Mouse (Mus musculus): Measurements from ENCODE around the gene Tnpo1.
A peak's percentile ranks its signal among the peaks of the same experiment; 100 is the strongest.
"Not testable (repeated sequence)": the region's sequence is repeated elsewhere in the genome, so short reads cannot be mapped to it uniquely, and the experiment has no call there.

Tnpo1 gene

DNA sequence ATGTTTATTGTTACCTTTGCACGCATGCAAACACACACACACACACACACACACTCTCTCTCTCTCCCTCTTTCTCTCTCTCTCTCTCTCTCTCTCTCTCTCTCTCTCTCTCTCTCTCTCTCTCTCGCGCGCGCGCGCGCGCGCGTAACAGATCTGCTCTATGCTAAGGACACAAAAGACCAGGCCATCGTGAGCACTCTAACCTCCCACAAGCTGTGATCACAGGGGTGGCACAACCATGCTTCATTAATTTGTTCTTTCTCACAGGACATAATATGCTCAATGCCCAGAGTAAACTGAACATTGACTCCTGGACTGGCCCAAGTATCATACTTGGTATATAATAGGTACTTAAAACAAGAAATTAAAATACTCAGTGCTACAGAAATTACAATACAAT, 37.0 kb downstream of the Tnpo1 start:
- DNase-seq (ENCODE audit: low spot score in 2 of 2), result no peak

DNA sequence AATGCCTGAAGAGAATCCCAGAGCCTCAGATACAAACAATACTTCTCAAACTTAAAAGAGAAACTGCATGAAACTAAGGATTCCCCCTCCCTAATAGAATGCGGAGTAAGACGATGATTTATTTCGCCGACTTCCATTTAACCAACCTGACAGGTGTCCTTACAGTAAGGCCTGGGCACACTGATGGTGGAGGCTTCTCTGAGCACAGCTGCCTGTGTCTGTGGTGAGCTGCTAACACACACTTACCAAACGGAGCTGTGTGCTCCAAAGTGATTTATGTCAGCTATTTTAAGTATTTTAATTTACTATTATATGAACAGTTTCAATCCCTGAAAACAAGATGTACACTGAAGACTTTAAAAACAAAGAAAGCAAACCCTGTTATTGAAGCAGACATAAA, 42.4 kb downstream of the Tnpo1 start:
- no peak for DNase-seq (ENCODE audit: low spot score in 2 of 2)

DNA sequence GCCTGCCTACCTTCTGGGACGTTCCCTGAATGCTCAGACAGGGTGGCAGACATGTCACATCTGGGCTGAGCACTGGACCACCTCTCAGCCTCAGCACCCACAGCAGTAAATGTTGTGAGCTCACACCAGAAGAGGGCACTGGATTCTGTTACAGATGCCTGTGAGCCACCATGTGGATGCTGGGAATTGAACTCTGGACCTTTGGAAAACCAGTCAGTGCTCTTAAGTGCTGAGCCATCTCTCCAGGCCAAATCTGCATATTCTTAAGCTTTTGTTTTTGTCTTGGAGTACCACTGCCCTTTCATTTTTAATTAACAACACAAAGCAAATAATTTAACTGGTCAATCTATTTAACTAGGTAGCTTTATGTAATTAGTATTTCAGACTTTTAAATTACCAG, 44.2 kb downstream of the Tnpo1 start:
- DNase-seq (ENCODE audit: low spot score in 2 of 2), result no peak

DNA sequence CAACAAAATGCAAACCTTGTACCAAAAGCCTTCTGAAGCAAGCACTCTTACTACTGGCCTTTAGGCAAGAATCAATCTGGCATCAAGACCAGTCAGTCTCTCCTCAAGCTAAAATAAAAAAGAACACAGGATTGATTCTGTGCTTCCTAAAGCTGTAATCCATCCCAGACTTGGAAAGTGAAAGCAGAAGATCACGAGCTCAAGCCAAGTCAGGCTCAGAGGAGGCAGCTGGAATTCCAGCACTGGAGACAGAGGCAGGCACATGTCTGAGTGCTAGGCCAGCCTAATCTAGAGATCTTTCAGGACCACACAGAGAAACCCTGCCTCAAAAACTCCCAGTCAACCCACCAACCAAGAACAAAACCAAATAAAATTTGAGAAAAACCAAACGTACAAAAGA, 45.8 kb downstream of the Tnpo1 start:
- DNase-seq (ENCODE audit: low spot score in 2 of 2), result no peak

DNA sequence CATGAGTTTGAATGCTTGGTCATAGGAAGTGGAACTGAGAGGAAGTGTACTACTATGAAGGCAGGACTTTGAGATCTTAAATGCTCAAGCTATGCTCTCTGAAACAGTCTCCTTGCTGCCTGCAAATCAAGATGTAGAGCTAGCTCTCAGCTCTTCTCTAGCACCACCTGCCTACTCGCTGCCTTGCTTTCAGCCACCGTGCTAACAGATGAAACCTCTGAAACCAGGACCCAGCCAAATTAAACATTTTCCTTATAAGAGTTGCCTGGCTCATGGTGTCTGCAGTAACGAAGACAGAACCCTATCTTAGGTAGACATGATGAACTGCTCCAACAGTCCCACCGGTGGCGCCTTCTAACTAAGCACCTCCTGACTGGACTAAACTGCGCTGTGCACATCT, 46.8 kb downstream of the Tnpo1 start:
- DNase-seq (ENCODE audit: low spot score in 2 of 2), result no peak

DNA sequence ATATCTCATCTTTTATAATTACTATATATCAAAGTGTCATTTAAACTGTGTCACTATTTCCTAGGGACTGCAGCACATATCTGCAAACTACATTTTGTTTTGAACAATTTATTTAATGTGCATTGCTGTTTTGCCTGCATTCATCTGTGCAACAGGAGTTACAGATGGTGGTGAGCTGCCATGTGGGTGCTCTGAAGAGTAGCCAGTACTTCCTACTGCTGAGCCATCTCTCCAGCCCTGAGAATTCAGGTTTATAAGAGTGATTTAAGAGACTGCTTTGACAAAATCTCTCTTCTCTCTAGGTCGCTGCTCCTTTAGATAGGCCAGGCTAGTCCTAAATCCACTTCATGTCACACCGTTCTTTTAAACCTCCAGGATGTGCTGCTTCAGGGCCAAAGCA, 49.0 kb downstream of the Tnpo1 start:
- DNase-seq (ENCODE audit: low spot score in 2 of 2), result no peak

DNA sequence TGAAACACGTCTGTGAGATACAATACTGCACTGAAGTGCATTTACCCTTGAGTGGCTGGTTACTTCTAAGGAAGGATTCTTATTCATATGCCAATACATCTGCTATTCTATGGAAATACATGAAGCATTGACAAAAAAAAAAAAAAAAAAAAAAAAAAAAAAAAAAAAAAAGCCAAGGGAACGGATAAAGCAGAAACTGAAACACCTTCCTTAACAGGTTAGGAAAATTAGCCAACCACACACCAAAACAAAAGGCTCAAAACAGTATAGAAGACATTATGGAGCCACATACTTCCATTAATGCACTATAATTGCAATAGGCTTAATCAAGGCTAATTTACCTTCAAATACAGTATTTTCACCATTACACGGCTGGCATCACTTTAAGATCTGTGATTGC, 51.5 kb downstream of the Tnpo1 start:
- DNase-seq (ENCODE audit: low spot score in 2 of 2), result no peak

DNA sequence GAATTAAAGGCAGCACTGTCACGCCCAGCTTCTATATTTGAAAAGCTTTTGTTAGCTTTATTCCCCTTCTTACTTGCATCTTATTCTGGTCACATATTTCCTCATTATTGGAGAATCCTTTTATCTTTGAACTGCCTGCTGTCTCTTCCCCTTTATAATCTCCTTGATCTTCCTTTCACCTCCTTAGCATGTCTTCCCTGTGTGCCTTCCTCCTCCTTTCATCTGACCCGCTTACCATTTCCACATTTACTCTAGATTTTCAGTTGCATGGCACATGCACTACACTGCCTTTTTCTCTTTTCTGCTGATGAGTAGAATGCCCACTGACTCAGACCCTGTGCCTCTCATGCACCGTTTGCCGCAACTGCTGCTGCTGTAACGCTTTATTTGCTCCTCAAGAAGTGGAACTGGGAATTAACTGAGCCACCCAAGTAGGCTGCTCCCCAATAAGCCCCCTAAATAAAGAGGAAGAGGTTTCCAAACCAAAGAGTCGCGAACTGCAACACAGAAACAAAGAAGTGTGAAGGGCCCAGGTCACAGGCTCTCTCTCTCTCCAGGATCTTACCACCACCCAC, 53.8 kb downstream of the Tnpo1 start:
- no peak for DNase-seq (ENCODE audit: low spot score in 2 of 2)

DNA sequence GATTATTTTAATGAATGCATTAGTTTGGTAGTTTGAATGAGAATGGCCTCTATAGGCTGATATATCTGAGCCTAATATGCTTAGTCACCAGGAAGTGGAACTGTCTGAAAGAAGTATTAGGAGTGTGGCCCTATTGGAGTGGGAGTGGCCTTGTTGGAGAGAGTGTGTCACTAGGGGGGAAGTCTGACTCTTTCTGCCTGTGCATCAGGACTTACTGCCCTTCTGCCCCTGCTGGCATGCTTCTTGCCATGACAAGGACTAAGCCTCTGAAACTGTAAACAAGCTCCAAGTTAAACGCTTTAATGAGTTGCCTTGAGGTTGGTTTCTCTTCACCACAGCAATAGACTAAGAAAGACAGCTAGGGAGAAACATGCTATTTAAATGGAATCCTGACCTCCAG, 54.9 kb downstream of the Tnpo1 start:
- DNase-seq (ENCODE audit: low spot score in 2 of 2), result no peak

DNA sequence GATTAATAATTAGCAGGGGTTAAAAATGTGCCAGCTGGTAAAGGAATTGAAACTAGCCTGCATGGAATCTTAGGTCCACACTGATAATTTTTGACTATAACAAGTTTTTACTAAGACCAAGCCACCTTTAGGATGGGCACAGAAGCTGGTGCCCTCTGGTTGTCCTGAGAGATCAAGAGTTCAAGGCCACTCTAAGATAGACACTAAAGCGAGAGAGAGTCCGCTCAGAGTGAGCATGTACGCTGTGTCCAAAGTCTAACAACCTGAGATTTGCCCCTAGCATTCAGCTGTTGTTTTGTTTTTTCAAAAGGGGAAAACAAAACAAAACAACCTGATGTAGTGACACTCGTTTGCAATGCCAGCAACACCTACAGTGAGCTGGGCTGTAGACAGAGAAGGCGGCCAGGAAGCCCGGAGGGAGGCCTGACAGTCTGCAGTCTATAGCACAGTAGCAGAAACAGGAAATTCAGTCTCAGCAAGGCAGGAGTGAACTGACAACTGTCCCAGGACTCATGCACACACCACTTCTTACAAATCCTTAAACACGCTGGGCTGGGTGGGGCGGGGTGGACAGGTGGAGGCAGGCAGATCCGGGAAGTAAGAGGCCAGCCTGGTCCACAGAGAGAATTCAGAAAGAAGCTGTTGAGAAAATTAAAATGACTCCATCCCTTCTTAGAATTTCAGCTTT, 57.8 kb downstream of the Tnpo1 start:
- no peak for DNase-seq (ENCODE audit: low spot score in 2 of 2)

DNA sequence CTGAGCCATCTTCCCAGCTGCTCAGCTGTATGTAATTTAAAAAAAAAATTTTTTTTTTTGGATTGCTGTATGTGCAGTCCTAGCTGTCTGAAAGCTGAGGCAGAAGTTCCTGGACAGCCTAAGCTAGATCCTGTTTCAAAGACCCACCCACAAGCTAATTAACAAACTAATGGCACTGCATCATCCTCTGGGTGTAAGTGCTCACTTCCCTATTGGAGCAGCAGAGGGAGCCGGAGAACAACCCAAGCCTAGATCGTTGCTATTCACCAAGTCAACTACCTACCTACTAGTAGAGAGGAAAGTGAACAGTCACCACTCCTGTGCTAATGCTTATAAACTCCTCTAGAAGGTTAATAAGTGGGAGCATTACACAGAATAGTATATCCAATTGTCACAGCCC, 58.4 kb downstream of the Tnpo1 start:
- peak in 1 of 2 experiments; percentile 31 for DNase-seq (ENCODE audit: low spot score in 2 of 2)

DNA sequence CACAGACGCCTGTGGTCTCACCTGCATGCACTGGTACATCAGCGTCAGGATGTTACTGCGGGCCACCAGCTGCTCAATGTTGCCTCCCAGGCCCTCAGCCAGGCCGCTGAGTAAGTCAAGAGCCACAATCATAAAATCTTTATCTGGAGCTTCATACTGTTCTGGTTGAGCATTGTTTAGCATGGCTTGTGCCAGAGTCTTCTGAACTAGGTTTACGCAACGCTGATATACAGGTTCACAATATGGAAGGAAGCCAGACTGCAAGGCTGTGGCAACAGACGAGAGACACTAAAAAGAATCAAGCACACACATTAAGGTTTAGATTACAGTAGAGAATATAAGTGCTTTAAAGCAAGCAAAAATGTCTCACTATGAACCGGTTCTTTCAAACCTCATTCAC, 70.9 kb downstream of the Tnpo1 start:
- no peak for DNase-seq (ENCODE audit: low spot score in 2 of 2)

DNA sequence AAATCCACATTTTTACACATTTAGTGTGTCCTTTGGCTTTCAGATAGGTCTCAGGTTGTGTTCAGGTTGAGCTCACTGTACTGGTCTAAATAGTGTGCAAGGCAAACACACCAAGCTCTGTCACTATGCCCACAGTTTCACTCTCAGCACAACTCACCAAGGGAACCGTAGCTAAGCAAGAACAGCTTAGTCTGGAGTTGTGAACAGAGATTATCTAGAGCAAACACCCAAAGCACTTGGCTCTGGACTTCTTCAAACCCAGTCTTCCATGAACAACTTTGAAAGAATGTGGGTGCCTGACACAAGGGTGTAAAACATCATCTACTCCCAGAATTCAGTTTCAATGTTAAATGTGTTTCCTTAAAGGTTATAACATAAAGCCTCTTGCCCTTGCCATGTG, 80.4 kb downstream of the Tnpo1 start:
- DNase-seq (ENCODE audit: low spot score in 2 of 2), result no peak

DNA sequence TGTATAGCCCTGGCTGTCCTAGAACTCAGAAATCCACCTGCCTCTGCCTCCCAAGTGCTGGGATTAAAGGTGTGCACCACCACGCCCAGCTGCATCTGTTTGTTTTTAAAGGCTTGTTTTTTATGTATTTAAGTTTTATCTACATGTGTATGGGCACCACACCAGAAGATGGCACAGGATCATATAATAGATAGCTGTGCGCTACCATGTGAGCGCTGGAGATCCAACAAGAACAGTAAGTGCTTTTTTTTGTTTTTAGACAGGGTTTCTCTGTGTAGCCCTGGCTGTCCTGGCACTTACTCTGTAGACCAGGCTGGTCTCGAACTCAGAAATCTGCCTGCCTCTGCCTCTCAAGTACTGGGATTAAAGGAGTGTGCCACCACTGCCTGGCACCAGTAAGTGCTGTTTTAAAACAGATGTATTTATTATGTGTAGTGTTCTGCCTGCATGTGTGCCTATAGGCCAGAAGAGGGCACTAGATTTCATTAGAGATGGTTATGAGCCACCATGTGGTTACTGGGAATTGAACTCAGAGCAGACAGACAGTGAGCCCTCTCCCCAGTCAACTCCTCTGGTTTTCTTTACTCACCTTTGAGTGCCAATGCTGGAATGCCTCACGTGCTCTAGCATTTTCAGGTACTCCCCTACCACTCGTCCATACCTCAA, 89.6 kb downstream of the Tnpo1 start:
- DNase-seq (ENCODE audit: low spot score in 2 of 2), result no peak

DNA sequence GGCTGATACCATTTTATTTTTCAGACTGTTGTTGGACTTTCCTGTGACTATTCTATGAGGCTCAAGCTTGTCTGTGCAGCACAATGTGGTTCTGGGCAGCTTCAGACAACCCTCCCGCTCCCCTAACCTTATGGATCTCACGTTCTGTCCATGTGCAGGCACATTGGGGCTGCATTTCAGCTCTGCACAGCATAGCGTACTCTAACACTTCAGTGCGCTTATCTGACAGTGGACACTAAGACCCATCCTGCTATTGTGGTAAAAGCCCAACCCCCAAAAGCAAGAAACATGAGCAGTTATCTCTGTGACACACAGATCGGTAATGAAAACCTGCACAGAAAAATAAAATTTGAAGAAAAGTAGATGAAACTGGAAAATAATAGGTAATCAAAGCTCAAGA, 90.4 kb downstream of the Tnpo1 start:
- peak in 1 of 2 experiments; percentile 3 for DNase-seq (ENCODE audit: low spot score in 2 of 2)

DNA sequence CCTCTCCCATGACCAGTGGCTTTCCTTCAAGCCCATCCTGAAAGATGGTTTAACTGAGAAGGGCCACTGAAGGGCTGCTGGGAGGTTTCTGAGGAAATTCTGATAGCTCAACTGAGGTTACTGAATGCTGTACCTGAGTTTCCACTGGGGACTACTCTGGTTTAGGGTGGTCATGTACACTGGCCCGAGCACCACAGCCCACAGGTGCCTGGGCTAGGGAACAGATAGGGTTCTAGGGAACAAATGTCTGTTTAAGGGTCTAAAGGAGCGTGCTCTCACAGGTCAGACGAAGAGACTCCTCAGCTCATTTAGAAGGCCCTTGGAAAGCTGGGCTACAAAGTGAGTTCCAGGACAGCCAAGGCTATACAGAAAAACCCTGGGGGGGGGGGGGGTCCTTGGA, 91.5 kb downstream of the Tnpo1 start:
- no peak for DNase-seq (ENCODE audit: low spot score in 2 of 2)

DNA sequence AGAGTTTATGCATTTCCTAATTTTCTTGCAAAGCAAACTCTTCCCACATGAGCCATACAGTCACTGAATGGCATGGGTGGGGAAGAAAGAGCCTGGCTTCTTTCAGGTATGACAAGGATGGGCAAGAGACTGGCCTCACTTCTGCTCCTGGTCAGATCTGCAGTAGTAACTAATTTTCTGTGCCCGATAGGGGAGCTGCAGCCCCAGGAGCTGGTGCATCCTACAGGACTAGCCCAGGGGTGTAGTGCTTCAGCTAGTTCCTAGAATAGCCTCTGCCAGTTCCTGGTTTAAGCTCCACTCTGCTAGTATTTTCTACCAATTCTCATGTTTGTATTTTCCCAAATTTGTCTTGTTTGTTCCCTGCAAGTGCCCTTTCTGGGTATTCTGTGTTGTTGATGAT, 92.0 kb downstream of the Tnpo1 start:
- no peak for DNase-seq (ENCODE audit: low spot score in 2 of 2)

DNA sequence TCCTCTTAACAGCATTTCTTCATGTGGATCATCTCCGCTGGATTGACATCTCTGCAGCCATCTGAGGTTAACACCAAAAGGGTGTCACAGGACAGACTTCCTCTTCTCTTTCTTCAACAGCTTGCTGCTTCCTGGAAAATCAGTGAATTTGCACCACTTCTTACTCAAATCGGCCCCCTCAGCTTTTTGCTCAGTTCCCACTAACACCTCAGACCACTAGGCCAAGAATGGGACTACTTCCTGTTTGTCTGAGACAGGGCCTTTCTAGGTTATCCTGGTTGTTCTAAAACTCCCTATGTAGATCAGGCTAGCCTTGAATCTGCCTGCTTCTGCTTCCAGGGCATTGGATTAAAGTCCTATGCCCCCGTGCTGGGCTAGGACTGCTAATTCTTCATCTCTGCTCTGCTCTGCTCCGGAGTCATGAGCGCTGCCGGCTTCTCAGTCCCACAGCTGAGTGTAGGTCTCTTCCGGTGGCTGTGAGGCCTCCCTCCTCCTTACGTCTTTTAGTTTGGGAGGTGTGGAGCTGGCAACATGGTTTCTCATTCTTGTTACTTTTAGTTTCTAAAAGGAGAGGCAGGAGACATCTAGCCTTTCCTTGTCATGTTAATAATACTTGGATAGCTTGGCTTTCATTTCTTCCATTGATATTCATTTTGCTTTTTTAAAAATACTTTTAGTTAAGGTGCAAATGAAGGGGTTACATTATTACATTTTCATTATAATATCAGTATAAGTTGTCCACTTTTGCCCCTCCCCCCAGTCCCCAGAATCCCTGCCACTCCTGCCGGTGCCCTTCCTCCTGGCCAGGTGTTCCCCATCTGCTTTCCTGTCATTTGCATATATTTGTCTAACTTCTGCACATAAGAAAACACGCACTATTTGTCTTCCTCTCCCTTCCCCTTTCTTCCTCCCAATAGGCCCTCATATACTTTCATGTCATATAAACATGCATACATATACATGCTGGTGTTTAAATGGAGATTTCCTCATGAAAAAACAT, 93.4 kb downstream of the Tnpo1 start:
- peak in 1 of 2 experiments; percentile 5 for DNase-seq (ENCODE audit: low spot score in 2 of 2)

DNA sequence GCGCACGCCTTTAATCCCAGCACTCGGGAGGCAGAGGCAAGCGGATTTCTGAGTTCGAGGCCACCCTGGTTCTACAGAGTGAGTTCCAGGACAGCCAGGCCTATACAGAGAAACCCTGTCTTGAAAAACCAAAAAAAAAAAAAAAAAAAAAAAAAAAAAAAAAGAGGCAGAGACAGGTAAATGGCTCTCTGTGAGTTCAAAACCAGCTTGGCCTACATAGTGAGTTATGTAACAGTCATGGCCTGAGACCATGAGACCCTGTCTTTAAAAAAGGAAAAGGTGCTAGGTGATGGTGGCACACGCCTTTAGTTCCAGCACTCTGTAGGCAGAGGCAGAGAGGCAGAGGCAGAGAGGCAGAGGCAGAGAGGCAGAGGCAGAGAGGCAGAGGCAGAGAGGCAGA, 97.2 kb downstream of the Tnpo1 start:
- not testable (repeated sequence) for DNase-seq (ENCODE audit: low spot score in 2 of 2)

DNA sequence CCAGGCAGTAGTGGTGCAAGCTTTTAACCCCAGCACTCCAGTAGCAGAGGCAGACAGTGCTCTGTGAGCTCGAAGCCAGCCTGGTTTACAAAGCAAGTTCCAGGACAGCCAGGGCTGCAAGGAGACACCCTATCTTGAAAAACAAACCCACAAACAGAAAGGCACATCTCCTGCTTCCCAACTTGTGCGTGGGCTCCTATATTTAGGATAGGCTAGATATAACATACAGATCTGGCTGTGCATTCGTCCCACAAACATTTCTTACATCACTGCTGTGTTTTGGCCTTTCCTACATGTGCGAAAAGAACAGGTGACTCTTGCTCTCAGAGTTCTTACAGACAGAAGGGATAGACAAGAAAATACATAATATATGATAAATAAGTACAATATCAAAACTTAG, 100.6 kb downstream of the Tnpo1 start:
- DNase-seq (ENCODE audit: low spot score in 2 of 2), result peak; percentile 2 to 4

DNA sequence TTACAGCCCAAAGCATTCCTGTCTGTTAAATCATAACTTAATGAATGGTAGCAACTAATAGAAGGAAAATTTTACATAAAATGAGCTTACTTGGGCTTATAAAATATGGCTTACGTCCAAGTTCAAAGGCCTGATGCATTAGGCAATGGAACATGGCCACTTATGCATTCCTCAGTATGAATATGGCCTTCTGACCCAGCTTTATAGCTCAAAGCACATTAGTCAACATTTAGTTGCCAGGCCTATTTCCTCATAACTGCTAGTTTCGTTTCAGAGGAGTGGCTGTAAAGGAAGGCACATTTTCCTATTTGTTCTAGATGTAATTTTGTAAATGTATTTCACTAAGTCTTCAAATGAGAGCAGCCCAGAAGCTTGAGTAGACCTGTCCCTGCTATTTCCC, 107.1 kb downstream of the Tnpo1 start:
- no peak for DNase-seq (ENCODE audit: low spot score in 2 of 2)

DNA sequence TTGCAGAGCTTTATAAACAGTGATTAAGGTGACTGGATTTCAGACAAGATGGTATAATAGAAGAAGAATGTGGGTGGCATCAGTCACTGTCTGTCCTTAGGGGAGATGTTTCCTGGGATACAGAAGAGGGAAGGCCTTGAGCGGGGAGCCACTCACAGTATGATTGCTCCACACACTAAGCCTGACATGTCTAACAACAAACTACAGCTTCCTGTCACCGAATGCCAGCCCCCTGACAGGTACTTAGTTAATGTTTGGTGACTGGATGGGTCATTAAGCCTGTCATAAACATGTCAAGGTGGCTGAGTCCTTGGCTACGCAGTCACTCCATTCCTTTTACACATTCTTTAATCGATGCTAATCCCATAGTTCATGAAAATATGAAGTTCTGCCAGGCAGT, 108.0 kb downstream of the Tnpo1 start:
- no peak for DNase-seq (ENCODE audit: low spot score in 2 of 2)
